8 mouse cellular contexts compared by ENCODE assay signal in genomic region chr8:8656578-8657441, GRCm38 (mm10). TPM values are rescaled to one million over a fixed set of nuclear protein-coding genes. Genes with fewer than 3 reads are reported as not detected.
A peak's percentile ranks its signal among the peaks of the same experiment; 100 is the strongest.
DNase-seq lines count a peak whose midpoint lies in the region; ATAC-seq and TF ChIP-seq lines count a peak whose summit lies in the region.

No protein-coding gene starts in this region.

- peak overlapping the region; percentile 14; the same call in 1 of the 2 replicates for H3K4me3 ChIP-seq in liver, embryonic 11.5 days (ENCODE audit: low read depth, low read length)
- no peak overlapping the region for H3K4me3 ChIP-seq in liver, postnatal 0 days (ENCODE audit: low read depth, low read length)
- H3K4me3 ChIP-seq in embryonic facial prominence, embryonic 15.5 days (replicated peaks), result peak overlapping the region; percentile 89
- peak overlapping the region; percentile 95 for H3K4me3 ChIP-seq in limb, embryonic 10.5 days
- H3K4me3 ChIP-seq in stomach, embryonic 14.5 days (ENCODE audit: low read depth, low read length), result peak overlapping the region; percentile 79

- TF ChIP-seq EP300 in liver, postnatal 0 days (IDR thresholded peaks at IDR 0.05; ENCODE audit: low read depth), result no peak

- H3K9me3 ChIP-seq in liver, embryonic 11.5 days (ENCODE audit: control insufficient read depth, low read length), result no peaks in the 10 kb centered on the region
- no peaks in the 10 kb centered on the region for H3K9me3 ChIP-seq in liver, postnatal 0 days (ENCODE audit: low read length)
- H3K9me3 ChIP-seq in embryonic facial prominence, embryonic 15.5 days (replicated peaks), result no peaks in the 10 kb centered on the region
- H3K9me3 ChIP-seq in limb, embryonic 10.5 days (replicated peaks), result no peaks in the 10 kb centered on the region
- no peaks in the 10 kb centered on the region for H3K9me3 ChIP-seq in stomach, embryonic 14.5 days (ENCODE audit: control insufficient read depth, low read depth, low read length)

- no peaks in the 10 kb centered on the region for H3K36me3 ChIP-seq in liver, embryonic 11.5 days (ENCODE audit: control insufficient read depth, insufficient read depth, low read length)
- H3K36me3 ChIP-seq in liver, postnatal 0 days (replicated peaks; ENCODE audit: insufficient read depth, low read length), result no peaks in the 10 kb centered on the region
- no peaks in the 10 kb centered on the region for H3K36me3 ChIP-seq in embryonic facial prominence, embryonic 15.5 days
- peaks cover 4% of the 10 kb centered on the region for H3K36me3 ChIP-seq in limb, embryonic 10.5 days
- H3K36me3 ChIP-seq in stomach, embryonic 14.5 days (ENCODE audit: control insufficient read depth, insufficient read depth, low read length), result no peaks in the 10 kb centered on the region; the same call in 1 of the 2 replicates

- DNase-seq in liver, embryonic 11.5 days (ENCODE audit: low spot score), result no peak
- DNase-seq in liver, postnatal 0 days, result no peak
- no peak for DNase-seq in limb, embryonic 10.5 days (ENCODE audit: low spot score)
- no peak for DNase-seq in layer of hippocampus, adult 8-10 months (ENCODE audit: low spot score in 2 of 2)
- no peak for DNase-seq in MN1 (ENCODE audit: low spot score)

- ATAC-seq in liver, embryonic 11.5 days (replicated peaks; ENCODE audit: low FRiP score), result no peak
- ATAC-seq in liver, postnatal 0 days, result no peak
- no peak for ATAC-seq in embryonic facial prominence, embryonic 15.5 days (ENCODE audit: insufficient number of reproducible peaks, low FRiP score, low TSS enrichment, low read depth)
- ATAC-seq in stomach, embryonic 14.5 days (ENCODE audit: insufficient number of reproducible peaks, insufficient read depth, low FRiP score, low read depth), result no peak
- ATAC-seq in megakaryocyte, adult 5-6 weeks (ENCODE audit: poor library complexity, severe bottlenecking), result no peak

- no peak overlapping the region for H3K9ac ChIP-seq in liver, embryonic 11.5 days (ENCODE audit: low read depth, low read length)
- no peak overlapping the region for H3K9ac ChIP-seq in liver, postnatal 0 days (replicated peaks)
- H3K9ac ChIP-seq in embryonic facial prominence, embryonic 15.5 days, result no peak overlapping the region
- H3K9ac ChIP-seq in stomach, embryonic 14.5 days (replicated peaks; ENCODE audit: low read depth, low read length), result peak overlapping the region; percentile 38

- H3K4me2 ChIP-seq in liver, embryonic 11.5 days, result peak overlapping the region; percentile 91
- H3K4me2 ChIP-seq in liver, postnatal 0 days (ENCODE audit: low read depth, low read length), result no peak overlapping the region
- peak overlapping the region; percentile 84 for H3K4me2 ChIP-seq in embryonic facial prominence, embryonic 15.5 days (replicated peaks)
- peak overlapping the region; percentile 70 for H3K4me2 ChIP-seq in stomach, embryonic 14.5 days (replicated peaks; ENCODE audit: low read depth, low read length)

- 39% methylated on average over 14 of the region's 14 CpGs for WGBS in liver, embryonic 11.5 days
- 57% methylated on average over 14 of the region's 14 CpGs for WGBS in liver, postnatal 0 days (ENCODE audit: insufficient replicate concordance)
- 22% methylated on average over 14 of the region's 14 CpGs for WGBS in embryonic facial prominence, embryonic 15.5 days
- WGBS in limb, embryonic 10.5 days, result 11% methylated on average over 14 of the region's 14 CpGs
- 22% methylated on average over 14 of the region's 14 CpGs for WGBS in stomach, embryonic 14.5 days

- H3K27ac ChIP-seq in liver, embryonic 11.5 days (ENCODE audit: low read depth, low read length), result no peak overlapping the region
- no peak overlapping the region for H3K27ac ChIP-seq in liver, postnatal 0 days (ENCODE audit: low read depth)
- H3K27ac ChIP-seq in embryonic facial prominence, embryonic 15.5 days (replicated peaks), result peak overlapping the region; percentile 18
- H3K27ac ChIP-seq in limb, embryonic 10.5 days, result 0 out of 2 replicates have a peak overlapping the region, but pooled peaks have one; percentile 14
- H3K27ac ChIP-seq in stomach, embryonic 14.5 days (ENCODE audit: low read length), result no peak overlapping the region

- H3K4me1 ChIP-seq in liver, embryonic 11.5 days (replicated peaks; ENCODE audit: control insufficient read depth, insufficient read depth, low read length), result peaks cover 4% of the 10 kb centered on the region; the same call in 1 of the 2 replicates
- H3K4me1 ChIP-seq in liver, postnatal 0 days (ENCODE audit: insufficient read depth), result peaks cover 13% of the 10 kb centered on the region
- H3K4me1 ChIP-seq in embryonic facial prominence, embryonic 15.5 days, result peaks cover 60% of the 10 kb centered on the region
- H3K4me1 ChIP-seq in limb, embryonic 10.5 days, result peaks cover 77% of the 10 kb centered on the region
- peaks cover 29% of the 10 kb centered on the region; the same call in 1 of the 2 replicates for H3K4me1 ChIP-seq in stomach, embryonic 14.5 days (ENCODE audit: control insufficient read depth, insufficient read depth, low read length)

- TF ChIP-seq CTCF in liver, postnatal 0 days (IDR thresholded peaks at IDR 0.05; ENCODE audit: low read depth), result no peak

- H3K27me3 ChIP-seq in liver, embryonic 11.5 days (replicated peaks; ENCODE audit: control insufficient read depth, insufficient read depth, low read length), result peaks cover 25% of the 10 kb centered on the region
- peaks cover 28% of the 10 kb centered on the region for H3K27me3 ChIP-seq in liver, postnatal 0 days (ENCODE audit: insufficient read depth, low read length)
- no peaks in the 10 kb centered on the region for H3K27me3 ChIP-seq in embryonic facial prominence, embryonic 15.5 days
- H3K27me3 ChIP-seq in limb, embryonic 10.5 days (ENCODE audit: low read depth, poor library complexity, severe bottlenecking), result no peaks in the 10 kb centered on the region
- H3K27me3 ChIP-seq in stomach, embryonic 14.5 days (ENCODE audit: control insufficient read depth, insufficient read depth, low read length), result no peaks in the 10 kb centered on the region

RNA-seq across cellular contexts. Expression of gene Efnb2, which starts 4.2 kb away (rescaled TPM):
- 7.6 and 8.0 TPM in 2 replicates for polyA plus RNA-seq in liver, embryonic 11.5 days (2014; fragmentation: Nextera tagmentation; extraction: Ambion mirVana)
- 1.0 TPM in 2 replicates for polyA plus RNA-seq in liver, postnatal 0 days (2015; fragmentation: Nextera tagmentation; extraction: Ambion mirVana)
- polyA plus RNA-seq in embryonic facial prominence, embryonic 15.5 days (2015; fragmentation: Nextera tagmentation; extraction: Ambion mirVana), result 27.1 and 30.6 TPM in 2 replicates
- 27.3 and 28.5 TPM in 2 replicates for polyA plus RNA-seq in limb, embryonic 10.5 days (2016; fragmentation: Nextera tagmentation; extraction: Ambion mirVana)
- polyA plus RNA-seq in stomach, embryonic 14.5 days (2014; fragmentation: Nextera tagmentation; extraction: Ambion mirVana), result 28.6 and 30.4 TPM in 2 replicates
- 10 to 100 TPM; 33.8 to 44.3 (median 39.9) TPM for total RNA-seq in layer of hippocampus, adult 8-10 months (2022)
- total RNA-seq in megakaryocyte, adult 5-6 weeks (2015), result 0.52 and 0.78 TPM in 2 replicates
- 0.18 and 0.45 TPM in 2 replicates for total RNA-seq in megakaryocyte, adult 5-6 weeks (2017)

RNA-seq across cellular contexts. Expression of gene Arglu1, which starts 33.5 kb away (rescaled TPM):
- 87.2 and 88.2 TPM in 2 replicates for polyA plus RNA-seq in liver, embryonic 11.5 days (2014; fragmentation: Nextera tagmentation; extraction: Ambion mirVana)
- 40.5 and 43.2 TPM in 2 replicates for polyA plus RNA-seq in liver, postnatal 0 days (2015; fragmentation: Nextera tagmentation; extraction: Ambion mirVana)
- 140 and 144 TPM in 2 replicates for polyA plus RNA-seq in embryonic facial prominence, embryonic 15.5 days (2015; fragmentation: Nextera tagmentation; extraction: Ambion mirVana)
- 164 and 175 TPM in 2 replicates for polyA plus RNA-seq in limb, embryonic 10.5 days (2016; fragmentation: Nextera tagmentation; extraction: Ambion mirVana)
- 151 and 156 TPM in 2 replicates for polyA plus RNA-seq in stomach, embryonic 14.5 days (2014; fragmentation: Nextera tagmentation; extraction: Ambion mirVana)
- 100 to 1,000 TPM in 2 of 4 experiments, 10 to 100 TPM in 2; 88.6 to 108 (median 96.4) TPM for total RNA-seq in layer of hippocampus, adult 8-10 months (2022)
- total RNA-seq in megakaryocyte, adult 5-6 weeks (2015), result 55.8 and 64.7 TPM in 2 replicates
- 78.2 and 80.9 TPM in 2 replicates for total RNA-seq in megakaryocyte, adult 5-6 weeks (2017)

Comparison
In these comparisons a context has a peak if more than half of its experiments do, and no peak if none do; other contexts are left out.
1. H3K27ac ChIP-seq: peak in embryonic facial prominence, embryonic 15.5 days (single experiment) and limb, embryonic 10.5 days (single experiment); none in liver, embryonic 11.5 days (single experiment), liver, postnatal 0 days (single experiment) and stomach, embryonic 14.5 days (single experiment).